Mouse (Mus musculus) heart, postnatal 0 days (tissue): ENCODE measurements around the gene Ezr. TPM values are rescaled to one million over a fixed set of nuclear protein-coding genes. Genes with fewer than 3 reads are reported as not detected.
"Not testable (repeated sequence)": the region's sequence is repeated elsewhere in the genome, so short reads cannot be mapped to it uniquely, and the experiment has no call there.

ENCODE experiments used
- ATAC-seq: fragments of 200-750 bp; cut with Nextera tagmentation; 2 replicates; pipeline ENCODE4 v1.8.0; 2017; ENCODE audit warnings: low read depth, moderate number of reproducible peaks, moderate library complexity; ENCODE audit not compliant: insufficient read depth
- DNase-seq: peaks from one replicate; pipeline ENCODE4 v3.0.0-alpha.2; 2016; ENCODE audit warnings: low spot score
- H3K27ac ChIP-seq: fragments of 300-500 bp; sonication (generic); 2 replicates; pipeline ENCODE4 v1.5.1; 2014; ENCODE audit warnings: low read depth, mild to moderate bottlenecking
- H3K27me3 ChIP-seq: fragments of 300-500 bp; sonication (generic); 2 replicates; pipeline ENCODE4 v1.6.1; 2014; ENCODE audit warnings: low read length, mixed read lengths; ENCODE audit not compliant: control insufficient read depth, insufficient read depth
- H3K36me3 ChIP-seq: fragments of 300-500 bp; sonication (generic); replicated peaks from 2 replicates; pipeline ENCODE4 v1.6.1; 2014; ENCODE audit warnings: low read length, mixed read lengths; ENCODE audit not compliant: control insufficient read depth, insufficient read depth
- H3K4me1 ChIP-seq: fragments of 300-500 bp; sonication (generic); 2 replicates; pipeline ENCODE4 v1.6.1; 2014; ENCODE audit warnings: antibody characterized with exemption; ENCODE audit not compliant: control insufficient read depth, insufficient read depth
- H3K4me2 ChIP-seq: fragments of 300-500 bp; sonication (generic); 2 replicates; pipeline ENCODE4 v1.6.1; 2014; ENCODE audit warnings: low read depth, mild to moderate bottlenecking, low read length, moderate library complexity
- H3K4me3 ChIP-seq: fragments of 300-500 bp; sonication (generic); 2 replicates; pipeline ENCODE4 v1.5.1; 2014; ENCODE audit warnings: low read depth, low read length
- H3K9ac ChIP-seq: fragments of 300-500 bp; sonication (generic); replicated peaks from 2 replicates; pipeline ENCODE4 v1.6.1; 2014; ENCODE audit warnings: low read depth, low read length, mixed read lengths
- H3K9me3 ChIP-seq: fragments of 300-500 bp; sonication (generic); replicated peaks from 2 replicates; pipeline ENCODE4 v1.6.1; 2016; ENCODE audit warnings: low read length; ENCODE audit not compliant: control insufficient read depth
- CTCF ChIP-seq: IDR thresholded peaks from 2 replicates; pipeline ENCODE4 v1.5.1; 2016; ENCODE audit warnings: antibody characterized with exemption, control low read depth, low read depth
- WGBS: fragments of 180-500 bp; shearing (Covaris S2); extraction: QIAGEN DNeasy Blood & Tissue Kit; methylation state at CpG from one replicate; pipeline ENCODE4 v1.1.7; 2014; 5-methylcytosine and 5-hydroxymethylcytosine counted together
- polyA plus RNA-seq: library from polyadenylated mRNA; unstranded; fragments of >200 nt; fragmentation: Nextera tagmentation; extraction: Ambion mirVana; gene quantifications from 2 replicates; pipeline ENCODE4 v1.2.1, GENCODE M21; 2015
- total RNA-seq: library from RNA; depleted of rRNA; stranded (reverse); fragments of >200 nt; gene quantifications from 2 replicates; pipeline ENCODE4 v1.2.3, GENCODE M21; 2014; ENCODE audit warnings: low replicate concordance; rRNA removed

Ezr gene
- total and polyA plus RNA-seq, 2 experiments from 2014 or later: 91.3 to 141 TPM

DNA sequence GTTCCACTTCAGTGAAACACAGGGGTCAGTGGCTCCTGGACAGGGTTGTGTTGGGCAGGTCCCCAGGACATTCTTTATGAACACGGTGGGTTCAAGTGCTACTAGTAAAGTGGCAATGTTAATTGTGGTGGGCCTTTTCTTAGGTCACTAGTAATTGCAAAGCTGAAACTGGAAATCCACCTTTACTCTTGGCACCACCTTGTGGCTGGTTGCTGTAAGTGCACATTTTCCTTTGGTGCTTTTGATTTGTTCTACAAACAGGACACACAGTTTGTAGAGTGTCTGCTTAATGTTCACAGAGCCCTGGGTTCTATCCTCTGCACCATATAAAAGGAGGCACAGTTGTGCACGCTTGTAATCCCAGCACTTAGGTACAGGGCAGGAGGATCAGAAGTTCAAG lies 91.0 kb downstream of the Ezr start:
- 4% methylated on average over 2 of the region's 2 CpGs for WGBS
- not testable (repeated sequence) for H3K4me2 ChIP-seq, H3K4me1 ChIP-seq, H3K4me3 ChIP-seq, ATAC-seq, H3K9me3 ChIP-seq, H3K27ac ChIP-seq, H3K9ac ChIP-seq, H3K36me3 ChIP-seq, H3K27me3 ChIP-seq
- peak; percentile 23 for DNase-seq
- TF ChIP-seq CTCF: peak; percentile 82

DNA sequence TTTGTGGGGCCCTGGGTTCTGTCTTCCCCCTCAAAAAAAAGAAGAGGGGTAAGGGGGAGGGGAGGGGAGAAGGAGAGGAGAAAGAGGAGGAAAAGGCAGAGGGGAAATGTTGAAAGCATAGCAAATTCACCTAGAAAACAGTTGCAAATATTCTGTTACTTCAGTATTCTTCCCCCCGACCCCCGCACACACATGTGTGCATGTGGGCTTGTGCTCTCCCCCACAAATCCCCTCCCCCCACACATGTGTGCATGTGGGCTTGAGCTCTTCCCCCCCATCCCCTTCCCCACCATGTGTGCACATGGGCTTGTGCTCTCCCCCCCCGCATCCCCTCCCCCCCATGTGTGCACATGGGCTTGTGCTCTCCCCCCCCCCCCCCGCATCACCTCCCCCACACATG lies 93.2 kb downstream of the Ezr start:
- ATAC-seq, H3K4me3 ChIP-seq, H3K9me3 ChIP-seq, H3K27me3 ChIP-seq, DNase-seq, H3K27ac ChIP-seq, H3K4me2 ChIP-seq, H3K4me1 ChIP-seq, H3K36me3 ChIP-seq, H3K9ac ChIP-seq: not testable (repeated sequence)
- WGBS: 91% methylated on average over 3 of the region's 4 CpGs

Other genes starting within 250 kb of the Ezr start
- 2.1 and 4.9 TPM in 2 replicates for gene Dynlt1c, start 181.1 kb downstream of the Ezr start, total RNA-seq
- gene Dynlt1c, start 181.1 kb downstream of the Ezr start, polyA plus RNA-seq: 16.5 and 17.8 TPM in 2 replicates
- 130 and 148 TPM in 2 replicates for gene Dynlt1f, start 126.9 kb downstream of the Ezr start, total RNA-seq
- gene Dynlt1f, start 126.9 kb downstream of the Ezr start, polyA plus RNA-seq: 213 TPM in 2 replicates
- 1.9 TPM in 1 of 2 replicates, not detected in the other for gene Sytl3, start 123.7 kb downstream of the Ezr start, total RNA-seq
- 0.18 and 0.40 TPM in 2 replicates for gene Sytl3, start 123.7 kb downstream of the Ezr start, polyA plus RNA-seq
- 72.9 and 74.7 TPM in 2 replicates for gene Rsph3b, start 165.9 kb upstream of the Ezr start, total RNA-seq
- 99.8 and 100 TPM in 2 replicates for gene Rsph3b, start 165.9 kb upstream of the Ezr start, polyA plus RNA-seq
- 14.6 and 15.7 TPM in 2 replicates for gene Tagap1, start 178.4 kb upstream of the Ezr start, total RNA-seq
- 16.2 and 16.3 TPM in 2 replicates for gene Tagap1, start 178.4 kb upstream of the Ezr start, polyA plus RNA-seq
- gene Rnaset2b, start 187.8 kb upstream of the Ezr start, total RNA-seq: 106 and 142 TPM in 2 replicates
- gene Rnaset2b, start 187.8 kb upstream of the Ezr start, polyA plus RNA-seq: 331 and 343 TPM in 2 replicates
- not detected in 2 replicates for gene Gm49721, start 196.1 kb upstream of the Ezr start, total RNA-seq
- 0.05 and 0.10 TPM in 2 replicates for gene Gm49721, start 196.1 kb upstream of the Ezr start, polyA plus RNA-seq
- not detected in 2 replicates for gene Gm1604a, start 242.8 kb upstream of the Ezr start, total RNA-seq
- gene Gm1604a, start 242.8 kb upstream of the Ezr start, polyA plus RNA-seq: not detected in 2 replicates